Mouse (Mus musculus) left cerebral cortex, postnatal 25 days (tissue): ENCODE data around the gene Spred1. TPM values are rescaled to one million over a fixed set of nuclear protein-coding genes. Genes with fewer than 3 reads are reported as not detected.

Source experiments
- DNase-seq, 2 experiments: peaks; one replicate each; pipeline ENCODE4 v3.0.0; 2022; ENCODE audit warnings: low spot score in 2 of 2, mixed read lengths in 1 of 2
- intact Hi-C: fragments of 180-260 bp; cut with DNase I; formaldehyde crosslinking; loops from one replicate; pipeline ENCODE4 v1.15.1; 2025
- total RNA-seq, 2 experiments: library from RNA; stranded (reverse); gene quantifications; 2 replicates each; pipeline ENCODE4 v1.2.3; 2021

Gene Spred1
- total RNA-seq, 2 experiments from 2014 or later = 142 to 168 TPM

GRCm38 (mm10) chr2:117169037-117169436 is 47.9 kb downstream of the Spred1 start:
- intact Hi-C loops = no loop called here
- DNase-seq = no peak

- intact Hi-C loops = no loop called here
- no peak for DNase-seq
Observed at GRCm38 (mm10) chr2:117172981-117173380, 51.8 kb downstream of the Spred1 start.

GRCm38 (mm10) chr2:117176066-117176465 is 54.9 kb downstream of the Spred1 start:
- no peak for DNase-seq
- intact Hi-C loops = loop anchor here (5.0 kb wide), 1 partner anchor 199 kb away; no protein-coding TSS in a partner anchor

- intact Hi-C loops = loop anchor here (5.0 kb wide), 1 partner anchor 200 kb away; no protein-coding TSS in a partner anchor
Observed at GRCm38 (mm10) chr2:117176937-117177336, 55.8 kb downstream of the Spred1 start.

GRCm38 (mm10) chr2:117180250-117180885 is 59.2 kb downstream of the Spred1 start:
- intact Hi-C loops = loop anchor here (1.0 to 2.0 kb wide), 2 partner anchors 60 to 280 kb away; partner anchors contain the start of gene Spred1
- peak; percentile 82 to 88 for DNase-seq

More at GRCm38 (mm10) chr2:117176937-117177336, 55.8 kb downstream of the Spred1 start:
- DNase-seq = no peak

- DNase-seq = no peak
- intact Hi-C loops = no loop called here
Observed at GRCm38 (mm10) chr2:117185587-117185986, 64.4 kb downstream of the Spred1 start.

- intact Hi-C loops = no loop called here
- peak in 1 of 2 experiments; percentile 37 for DNase-seq
Observed at GRCm38 (mm10) chr2:117190915-117191314, 69.7 kb downstream of the Spred1 start.

GRCm38 (mm10) chr2:117194309-117194708 is 73.1 kb downstream of the Spred1 start:
- no peak for DNase-seq
- intact Hi-C loops = no loop called here

GRCm38 (mm10) chr2:117195151-117195550 is 74.0 kb downstream of the Spred1 start:
- DNase-seq = no peak
- intact Hi-C loops = no loop called here

- intact Hi-C loops = no loop called here
- DNase-seq = peak; percentile 33 to 76
Observed at GRCm38 (mm10) chr2:117195578-117195977, 74.4 kb downstream of the Spred1 start.

GRCm38 (mm10) chr2:117200869-117201338 is 79.7 kb downstream of the Spred1 start:
- intact Hi-C loops = no loop called here
- no peak for DNase-seq

GRCm38 (mm10) chr2:117203350-117203749 is 82.2 kb downstream of the Spred1 start:
- intact Hi-C loops = no loop called here
- peak; percentile 53 to 83 for DNase-seq

GRCm38 (mm10) chr2:117204534-117204933 is 83.4 kb downstream of the Spred1 start:
- DNase-seq = no peak
- intact Hi-C loops = no loop called here

- no peak for DNase-seq
- intact Hi-C loops = no loop called here
Observed at GRCm38 (mm10) chr2:117205066-117205465, 83.9 kb downstream of the Spred1 start.

GRCm38 (mm10) chr2:117210416-117211085 is 89.4 kb downstream of the Spred1 start:
- no peak for DNase-seq
- intact Hi-C loops = no loop called here

- no peak for DNase-seq
- intact Hi-C loops = no loop called here
Observed at GRCm38 (mm10) chr2:117216152-117216551, 95.0 kb downstream of the Spred1 start.

GRCm38 (mm10) chr2:117217695-117218216 is 96.6 kb downstream of the Spred1 start:
- intact Hi-C loops = no loop called here
- DNase-seq = peak in 1 of 2 experiments; percentile 79

GRCm38 (mm10) chr2:117219536-117219935 is 98.4 kb downstream of the Spred1 start:
- no peak for DNase-seq
- intact Hi-C loops = no loop called here

GRCm38 (mm10) chr2:117222651-117223050 is 101.5 kb downstream of the Spred1 start:
- intact Hi-C loops = no loop called here

GRCm38 (mm10) chr2:117228601-117229125 is 107.5 kb downstream of the Spred1 start:
- intact Hi-C loops = no loop called here
- peak; percentile 50 to 69 for DNase-seq

More at GRCm38 (mm10) chr2:117222651-117223050, 101.5 kb downstream of the Spred1 start:
- no peak for DNase-seq
